Mouse (Mus musculus) liver, embryonic 15.5 days (tissue): ENCODE measurements around the gene Zfp518b. TPM values are rescaled to one million over a fixed set of nuclear protein-coding genes. Genes with fewer than 3 reads are reported as not detected.

ENCODE experiments used
- ATAC-seq: fragments of 200-750 bp; cut with Nextera tagmentation; 2 replicates; pipeline ENCODE4 v1.8.0; 2017; ENCODE audit warnings: moderate number of reproducible peaks, mild to moderate bottlenecking, moderate library complexity; ENCODE audit not compliant: insufficient read depth
- H3K27ac ChIP-seq: fragments of 300-500 bp; sonication (generic); replicated peaks from 2 replicates; pipeline ENCODE4 v1.5.1; 2015; ENCODE audit warnings: mild to moderate bottlenecking, inconsistent platforms
- H3K27me3 ChIP-seq: fragments of 300-500 bp; sonication (generic); 2 replicates; pipeline ENCODE4 v1.6.1; 2015; ENCODE audit warnings: mild to moderate bottlenecking, inconsistent platforms
- H3K36me3 ChIP-seq: fragments of 300-500 bp; sonication (generic); replicated peaks from 2 replicates; pipeline ENCODE4 v1.6.1; 2015; ENCODE audit warnings: moderate library complexity, mild to moderate bottlenecking, inconsistent platforms
- H3K4me1 ChIP-seq: fragments of 300-500 bp; sonication (generic); replicated peaks from 2 replicates; pipeline ENCODE4 v1.6.1; 2015; ENCODE audit warnings: inconsistent platforms
- H3K4me2 ChIP-seq: fragments of 300-500 bp; sonication (generic); 2 replicates; pipeline ENCODE4 v1.6.1; 2015; ENCODE audit warnings: moderate library complexity, mild to moderate bottlenecking, inconsistent platforms
- H3K4me3 ChIP-seq: fragments of 300-500 bp; sonication (generic); replicated peaks from 2 replicates; pipeline ENCODE4 v1.5.1; 2015; ENCODE audit warnings: mild to moderate bottlenecking, inconsistent platforms
- H3K9ac ChIP-seq: fragments of 300-500 bp; sonication (generic); 2 replicates; pipeline ENCODE4 v1.6.1; 2015; ENCODE audit warnings: moderate library complexity, mild to moderate bottlenecking, inconsistent platforms
- H3K9me3 ChIP-seq: fragments of 300-500 bp; sonication (generic); replicated peaks from 2 replicates; pipeline ENCODE4 v1.6.1; 2016; ENCODE audit warnings: inconsistent platforms
- WGBS: fragments of 180-500 bp; shearing (Covaris S2); methylation state at CpG from one replicate; pipeline ENCODE4 v1.1.7; 2015; ENCODE audit warnings: mixed read lengths; ENCODE audit not compliant: insufficient replicate concordance; 5-methylcytosine and 5-hydroxymethylcytosine counted together
- polyA plus RNA-seq: library from polyadenylated mRNA; unstranded; fragments of >200 nt; fragmentation: Nextera tagmentation; extraction: Ambion mirVana; gene quantifications from 2 replicates; pipeline ENCODE4 v1.2.1, GENCODE M21; 2015

Zfp518b gene
- 1.5 and 2.4 TPM in 2 replicates for polyA plus RNA-seq

DNA sequence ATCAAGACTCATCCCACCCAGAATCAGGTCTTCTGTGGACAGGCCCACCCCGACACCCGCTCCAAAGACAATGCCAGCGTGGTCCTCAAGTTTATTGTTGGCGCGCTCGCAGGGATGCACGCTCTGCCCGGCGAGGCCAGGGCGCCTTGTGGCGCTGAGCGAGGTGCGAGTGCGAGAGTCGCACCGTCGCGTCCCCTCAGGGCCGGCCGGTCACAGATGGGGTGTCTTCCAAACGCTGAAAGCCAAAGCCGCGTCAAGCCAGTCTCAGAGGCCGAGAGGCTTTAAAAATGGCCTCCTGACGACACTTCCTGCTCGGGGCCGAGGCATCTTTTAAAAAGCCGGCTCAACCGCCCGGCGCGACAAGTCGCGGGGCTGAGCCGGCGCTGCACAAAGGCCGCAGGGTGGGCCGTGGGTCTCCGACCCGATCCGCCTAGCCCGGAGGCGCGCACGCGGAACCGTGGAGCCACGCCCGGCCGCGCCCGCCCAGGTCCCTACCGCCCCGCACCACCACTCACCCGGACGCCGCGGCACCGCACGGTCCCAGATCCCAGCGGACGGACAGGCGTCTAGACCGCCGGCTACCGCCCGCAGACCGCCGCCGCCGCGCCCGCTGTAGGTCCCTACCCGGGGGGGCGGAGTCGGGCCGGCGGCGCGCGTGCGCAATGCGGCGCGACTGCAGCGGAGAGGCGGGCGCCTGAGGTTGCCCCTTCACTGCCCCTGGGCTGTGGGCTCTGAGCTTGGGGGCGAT lies at the start of gene Zfp518b:
TSS of gene Zfp518b (minus strand) at position 663 of the 748 bp plus-strand sequence.
- peak within 1 kb of the TSS; percentile 66 for H3K4me3 ChIP-seq
- H3K9ac ChIP-seq, result peak within 1 kb of the TSS; percentile 51
- H3K4me1 ChIP-seq, result 0 out of 2 replicates have a peak, but pooled peaks cover 3% of the 10 kb centered on the region
- H3K27ac ChIP-seq, result peak within 1 kb of the TSS; percentile 19; the same call in 1 of the 2 replicates
- under 1% methylated on average over 87 of the region's 89 CpGs for WGBS
- no peaks in the 10 kb centered on the region for H3K9me3 ChIP-seq
- H3K4me2 ChIP-seq, result peak within 1 kb of the TSS; percentile 79
- H3K36me3 ChIP-seq, result 0 out of 2 replicates have a peak, but pooled peaks cover 5% of the 10 kb centered on the region
- H3K27me3 ChIP-seq, result peaks cover 19% of the 10 kb centered on the region
- peak; percentile 81 for ATAC-seq

DNA sequence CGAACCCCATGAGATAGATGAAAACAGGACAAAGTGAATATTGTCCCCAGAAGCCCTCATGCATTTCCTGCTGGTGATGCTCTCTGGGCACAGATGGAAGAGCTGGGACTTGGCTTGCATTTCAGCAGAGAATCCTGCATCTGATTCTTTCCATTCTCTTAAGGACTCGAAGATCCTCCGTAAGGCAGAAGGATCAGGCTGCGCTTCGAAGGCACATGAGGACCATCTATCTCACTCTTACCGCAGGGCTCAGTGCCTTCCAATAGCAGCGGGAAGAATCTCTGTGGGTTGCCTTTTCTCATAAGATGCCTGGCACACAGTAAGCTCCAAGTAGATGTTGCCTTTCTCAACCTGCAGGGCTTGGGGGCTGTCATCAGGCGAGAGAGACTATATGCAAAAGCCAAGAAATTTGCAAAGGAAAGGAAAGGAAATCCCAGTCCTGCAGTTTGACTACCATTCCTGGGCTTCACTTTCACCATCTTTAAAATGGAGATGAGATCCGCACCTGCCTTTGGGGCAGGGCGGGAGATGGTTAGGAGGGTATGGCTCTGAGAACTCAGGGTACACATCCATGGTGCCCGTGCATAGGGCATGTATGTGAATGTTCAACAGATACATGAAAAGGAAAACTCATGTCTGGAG lies 24.4 kb upstream of the Zfp518b start:
- Histone ChIP-seq H3K4me2 (no peak overlapping the region), H3K27ac (no peak overlapping the region), H3K27me3 (no peaks in the 10 kb centered on the region), H3K9me3 (no peaks in the 10 kb centered on the region), H3K4me3 (no peak overlapping the region), H3K4me1 (no peaks in the 10 kb centered on the region), H3K9ac (no peak overlapping the region), H3K36me3 (no peaks in the 10 kb centered on the region)
- ATAC-seq, result no peak
- 60% methylated on average over 11 of the region's 11 CpGs for WGBS

DNA sequence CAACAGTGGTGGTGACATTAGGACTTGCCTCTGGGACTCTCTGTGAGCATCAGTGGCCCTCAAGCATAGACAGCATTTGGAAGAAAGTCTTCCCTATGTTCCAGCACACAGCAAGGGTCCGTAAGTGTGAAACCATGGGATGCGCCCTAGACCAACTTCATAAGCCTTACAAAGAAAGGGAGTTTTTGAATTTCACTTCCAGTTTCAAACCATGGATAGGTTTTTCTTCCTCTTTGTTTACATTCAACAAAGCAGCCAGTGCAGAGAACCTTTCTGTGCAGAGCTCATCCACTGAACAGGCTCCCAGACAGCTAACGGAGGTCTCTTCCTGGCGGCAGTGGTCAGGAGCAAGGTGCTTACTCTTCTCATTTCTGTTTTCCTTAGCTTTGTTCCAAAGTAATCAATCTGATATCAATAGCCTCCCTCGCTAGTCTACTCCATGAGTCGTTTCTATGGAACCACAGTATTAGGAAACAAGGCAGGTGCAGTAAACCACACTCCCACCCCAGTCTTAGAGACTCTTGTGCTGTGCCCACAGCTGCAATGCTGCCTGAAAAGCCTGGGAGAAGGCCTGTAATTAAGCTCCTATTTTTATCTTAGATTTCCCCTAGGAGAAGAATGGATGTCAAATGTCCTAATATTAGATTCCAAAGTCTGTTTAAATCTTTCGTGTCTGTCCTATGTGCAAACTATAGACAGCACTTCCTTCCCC lies 22.9 kb upstream of the Zfp518b start:
- Histone ChIP-seq H3K27ac (no peak overlapping the region), H3K27me3 (no peaks in the 10 kb centered on the region), H3K4me1 (no peaks in the 10 kb centered on the region), H3K4me3 (no peak overlapping the region), H3K4me2 (no peak overlapping the region), H3K9ac (no peak overlapping the region), H3K36me3 (no peaks in the 10 kb centered on the region), H3K9me3 (no peaks in the 10 kb centered on the region)
- ATAC-seq, result no peak
- WGBS, result 47% methylated on average over 7 of the region's 7 CpGs

DNA sequence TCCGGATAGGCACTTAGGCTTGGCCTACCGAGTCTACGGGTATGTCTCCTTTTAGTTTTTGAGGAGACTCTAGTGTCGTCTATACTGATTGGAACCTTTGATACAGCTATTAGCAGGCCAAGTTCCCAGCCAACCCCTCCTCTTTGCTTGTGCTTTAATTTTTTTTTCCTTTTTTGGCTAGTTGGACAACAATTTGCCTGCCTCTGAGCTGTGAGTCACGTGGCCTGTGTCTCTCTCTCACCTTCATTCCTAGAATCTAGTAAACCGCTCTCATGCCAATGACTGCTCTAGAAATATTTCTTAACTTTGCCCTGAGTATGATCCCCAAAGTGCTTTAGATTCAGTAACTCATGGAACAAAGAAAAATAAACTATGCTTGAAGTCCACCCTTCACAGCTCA lies 18.3 kb upstream of the Zfp518b start:
- WGBS, result 72% methylated on average over 6 of the region's 6 CpGs
- H3K36me3 ChIP-seq, result no peaks in the 10 kb centered on the region

DNA sequence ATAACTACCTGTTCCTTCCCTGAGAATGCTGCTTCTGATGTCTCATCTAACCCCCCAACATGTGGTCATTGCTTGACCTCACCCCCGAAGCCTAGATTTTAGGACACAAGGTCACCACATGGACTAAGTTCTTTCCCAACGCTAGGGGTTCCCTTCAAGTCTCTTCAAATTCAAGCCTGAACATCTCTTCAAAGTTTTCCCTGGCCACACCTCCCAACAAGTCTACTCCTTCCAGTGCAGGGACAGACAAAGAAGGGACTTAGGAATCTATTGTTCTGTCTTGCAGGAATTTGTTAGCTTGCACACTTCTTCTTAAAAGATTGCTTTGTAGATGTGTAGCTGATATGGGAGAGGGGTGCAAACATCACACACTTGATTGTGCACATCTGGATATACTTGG lies 17.5 kb upstream of the Zfp518b start:
- Histone ChIP-seq H3K4me3 (no peak overlapping the region), H3K9me3 (no peaks in the 10 kb centered on the region), H3K4me2 (no peak overlapping the region), H3K4me1 (no peaks in the 10 kb centered on the region), H3K27ac (no peak overlapping the region), H3K36me3 (no peaks in the 10 kb centered on the region), H3K27me3 (no peaks in the 10 kb centered on the region), H3K9ac (no peak overlapping the region)
- 63% methylated on average over 2 of the region's 2 CpGs for WGBS
- ATAC-seq, result no peak

More for the DNA sequence above, 18.3 kb upstream of the Zfp518b start:
- no peaks in the 10 kb centered on the region for H3K4me1 ChIP-seq
- H3K4me2 ChIP-seq, result no peak overlapping the region
- no peak overlapping the region for H3K27ac ChIP-seq
- H3K9me3 ChIP-seq, result no peaks in the 10 kb centered on the region
- no peak overlapping the region for H3K9ac ChIP-seq
- no peak overlapping the region for H3K4me3 ChIP-seq
- no peak for ATAC-seq
- no peaks in the 10 kb centered on the region for H3K27me3 ChIP-seq

DNA sequence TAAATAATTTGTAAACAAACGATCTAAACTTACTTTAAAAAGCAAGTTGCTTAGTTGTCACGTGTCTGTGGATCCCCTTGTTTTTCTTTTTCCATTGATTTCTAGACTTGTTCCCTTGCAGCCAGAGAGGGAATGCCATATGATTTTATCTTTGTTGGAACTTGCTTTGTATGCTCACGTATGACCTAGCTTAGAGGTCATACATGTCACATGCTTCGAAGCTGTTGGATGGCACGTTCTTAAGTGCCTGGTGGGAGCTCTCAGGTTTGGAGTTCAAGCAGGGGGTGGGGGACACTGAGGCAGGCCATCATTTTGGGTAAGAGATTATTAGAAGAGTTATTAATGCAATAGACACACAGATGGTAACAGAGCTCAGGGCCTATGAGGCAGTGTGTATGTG lies 13.8 kb upstream of the Zfp518b start:
- Histone ChIP-seq H3K36me3 (no peaks in the 10 kb centered on the region), H3K27ac (no peak overlapping the region), H3K27me3 (no peaks in the 10 kb centered on the region), H3K4me2 (no peak overlapping the region), H3K4me3 (no peak overlapping the region), H3K9me3 (no peaks in the 10 kb centered on the region), H3K4me1 (no peaks in the 10 kb centered on the region), H3K9ac (no peak overlapping the region)
- WGBS, result 56% methylated on average over 5 of the region's 5 CpGs
- ATAC-seq, result no peak

DNA sequence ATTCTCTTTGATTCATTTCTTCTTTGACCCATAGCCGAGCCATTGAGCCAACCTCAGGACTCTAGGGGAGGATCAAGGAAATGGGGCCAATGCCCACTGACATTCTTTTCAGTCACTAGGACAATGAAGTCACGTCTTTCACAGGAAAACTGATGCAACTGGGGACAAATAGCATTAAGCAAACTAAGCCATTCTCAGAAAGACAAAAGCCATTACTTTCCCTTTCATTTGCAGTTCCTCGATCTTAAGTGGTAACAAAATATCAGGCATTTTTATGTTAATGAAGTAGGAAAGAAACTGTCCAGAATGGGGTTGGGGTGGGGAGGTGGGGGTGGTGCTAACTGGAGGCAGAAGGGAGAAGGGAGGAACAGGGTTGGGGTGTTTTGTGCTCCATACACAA lies 13.4 kb upstream of the Zfp518b start:
- H3K4me1 ChIP-seq, result no peaks in the 10 kb centered on the region
- no peak for ATAC-seq
- 50% methylated on average over 3 of the region's 3 CpGs for WGBS
- H3K4me2 ChIP-seq, result no peak overlapping the region
- H3K27ac ChIP-seq, result no peak overlapping the region
- no peak overlapping the region for H3K9ac ChIP-seq
- H3K4me3 ChIP-seq, result no peak overlapping the region
- H3K27me3 ChIP-seq, result no peaks in the 10 kb centered on the region
- no peaks in the 10 kb centered on the region for H3K9me3 ChIP-seq
- no peaks in the 10 kb centered on the region for H3K36me3 ChIP-seq

DNA sequence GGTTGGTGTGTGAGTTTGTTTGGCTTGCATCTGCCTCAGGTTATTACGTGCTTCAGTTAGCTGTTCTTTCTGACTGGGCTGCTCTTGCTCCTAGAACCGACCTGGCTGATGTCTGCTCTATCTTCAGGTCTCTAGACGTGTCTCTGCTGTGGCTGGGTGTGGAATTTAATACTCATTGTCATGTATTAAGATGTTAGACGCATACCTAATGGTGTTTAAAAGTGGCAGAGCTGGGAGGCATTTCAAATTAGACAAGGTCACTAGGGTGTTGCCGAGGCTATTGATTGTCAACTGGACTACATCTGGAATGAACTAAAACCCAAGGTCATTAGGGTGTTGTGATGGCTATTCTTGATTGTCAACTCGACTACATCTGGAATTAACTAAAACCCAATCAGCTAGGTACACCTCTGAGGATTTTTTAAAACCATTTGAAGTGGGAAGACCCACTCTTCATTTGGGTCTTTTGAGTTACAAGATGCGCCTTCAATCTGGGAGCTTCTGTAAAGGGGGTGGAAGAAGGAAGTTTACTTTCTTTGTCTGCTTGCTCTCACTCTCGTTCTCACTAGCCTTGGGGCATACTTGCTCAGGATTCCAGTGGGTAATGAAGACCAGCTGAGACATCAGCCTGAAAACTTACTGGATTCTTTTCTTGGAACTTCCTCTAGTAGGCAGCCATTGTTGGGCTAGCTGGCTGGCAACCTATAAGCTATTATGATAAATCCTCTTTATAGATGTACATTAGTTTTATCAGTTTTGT lies 12.2 kb upstream of the Zfp518b start:
- ATAC-seq, result no peak
- H3K36me3 ChIP-seq, result no peaks in the 10 kb centered on the region
- H3K4me3 ChIP-seq, result no peak overlapping the region
- H3K9ac ChIP-seq, result no peak overlapping the region
- H3K4me1 ChIP-seq, result no peaks in the 10 kb centered on the region
- no peak overlapping the region for H3K27ac ChIP-seq
- H3K27me3 ChIP-seq, result no peaks in the 10 kb centered on the region
- H3K4me2 ChIP-seq, result no peak overlapping the region
- 56% methylated on average over 8 of the region's 8 CpGs for whole genome bisulfite sequencing
- H3K9me3 ChIP-seq, result no peaks in the 10 kb centered on the region

DNA sequence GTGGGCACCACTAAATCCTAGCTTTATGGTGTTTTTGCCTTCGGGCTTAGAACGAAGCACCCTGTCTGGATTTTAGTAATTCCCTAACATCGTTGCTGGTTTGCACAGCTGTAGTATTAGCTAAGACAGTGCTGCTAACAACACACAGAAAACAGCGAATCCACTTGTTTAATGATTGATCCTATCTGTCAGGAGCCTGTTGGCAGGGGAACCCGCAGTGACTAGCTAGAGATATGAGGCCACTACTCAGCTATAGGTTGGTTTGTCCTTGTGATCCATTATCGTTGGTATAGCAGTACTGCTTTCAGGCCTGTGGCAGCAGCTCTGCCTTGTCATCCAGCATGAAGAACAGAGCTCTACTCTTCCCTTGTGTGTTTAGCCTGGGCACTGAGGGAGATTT lies 8.2 kb upstream of the Zfp518b start:
- no peak for ATAC-seq
- Histone ChIP-seq H3K27me3 (no peaks in the 10 kb centered on the region), H3K4me1 (no peaks in the 10 kb centered on the region), H3K9ac (no peak overlapping the region), H3K27ac (no peak overlapping the region), H3K36me3 (no peaks in the 10 kb centered on the region), H3K4me3 (no peak overlapping the region), H3K9me3 (no peaks in the 10 kb centered on the region), H3K4me2 (no peak overlapping the region)
- 61% methylated on average over 6 of the region's 6 CpGs for WGBS

DNA sequence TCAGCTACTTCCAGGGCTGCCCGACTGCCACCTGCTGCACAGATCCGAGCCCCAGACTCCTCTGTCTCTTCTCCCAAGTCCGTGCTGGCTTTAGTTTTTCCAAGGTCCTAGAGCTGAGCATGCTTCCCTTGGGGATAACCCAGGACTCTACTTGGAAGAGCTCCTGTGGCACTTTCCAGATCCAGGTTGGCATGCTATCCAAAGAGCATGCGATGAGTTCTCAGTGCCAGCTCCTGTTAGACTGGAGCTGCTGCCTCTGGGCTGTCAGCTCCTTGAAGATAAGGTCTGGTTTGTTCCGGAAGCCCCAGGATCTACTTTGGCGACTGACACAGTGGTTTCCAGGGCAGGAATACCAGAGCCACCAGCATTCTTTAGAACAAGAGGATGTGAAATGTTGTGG lies 4.6 kb upstream of the Zfp518b start:
- Histone ChIP-seq H3K36me3 (no peaks in the 10 kb centered on the region), H3K9me3 (no peaks in the 10 kb centered on the region), H3K9ac (no peak overlapping the region), H3K27me3 (peaks cover 10% of the 10 kb centered on the region), H3K4me2 (no peak overlapping the region), H3K4me3 (no peak overlapping the region), H3K27ac (no peak overlapping the region), H3K4me1 (no peaks in the 10 kb centered on the region)
- no peak for ATAC-seq
- WGBS, result 65% methylated on average over 6 of the region's 6 CpGs

DNA sequence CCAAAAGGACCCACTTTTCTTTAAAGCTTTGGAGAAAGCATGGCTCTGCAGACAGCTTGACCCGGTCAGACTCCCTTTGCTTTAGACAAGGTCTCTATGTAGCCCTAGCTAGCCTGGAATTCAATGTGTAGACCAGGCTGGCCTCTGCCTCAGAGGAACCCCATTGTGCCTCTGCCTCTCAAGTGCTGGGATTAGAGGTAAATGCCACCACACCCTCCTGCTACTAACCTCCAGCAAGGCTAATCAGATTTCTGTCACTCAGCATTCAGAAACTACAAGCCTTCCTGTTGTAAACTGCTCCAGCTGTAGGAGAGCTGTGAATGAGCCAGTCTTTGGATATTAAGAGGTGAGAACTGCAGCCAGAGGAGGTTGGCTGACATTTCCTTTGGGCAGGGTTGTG lies 3.1 kb upstream of the Zfp518b start:
- no peaks in the 10 kb centered on the region for H3K36me3 ChIP-seq
- peaks cover 19% of the 10 kb centered on the region for H3K27me3 ChIP-seq
- 0 out of 2 replicates have a peak, but pooled peaks cover 3% of the 10 kb centered on the region for H3K4me1 ChIP-seq
- no peak overlapping the region for H3K27ac ChIP-seq
- no peak overlapping the region for H3K4me2 ChIP-seq
- H3K9me3 ChIP-seq, result no peaks in the 10 kb centered on the region
- no peak for ATAC-seq
- H3K4me3 ChIP-seq, result no peak overlapping the region
- H3K9ac ChIP-seq, result no peak overlapping the region
- 53% methylated on average over 1 of the region's 1 CpGs for WGBS
